Mouse (Mus musculus) neutrophil, adult 5-6 weeks (primary cell): ENCODE measurements around the gene Spaca1. TPM values are rescaled to one million over a fixed set of nuclear protein-coding genes. Genes with fewer than 3 reads are reported as not detected.
"Not testable (repeated sequence)": the region's sequence is repeated elsewhere in the genome, so short reads cannot be mapped to it uniquely, and the experiment has no call there.

Source experiments
- ATAC-seq: fragments of 151-379, 151-347 bp; 2 replicates; pipeline ENCODE4 v1.8.0; 2017; ENCODE audit warnings: mild to moderate bottlenecking, moderate TSS enrichment; ENCODE audit not compliant: insufficient number of reproducible peaks, poor library complexity, low FRiP score, severe bottlenecking; ENCODE audit errors: extremely low read depth
- total RNA-seq: library from RNA; stranded (forward); fragments of 200-1000 nt; gene quantifications from 2 replicates; pipeline ENCODE4 v1.2.3, GENCODE M21; 2017

Spaca1 gene
- total RNA-seq = 0.86 and 1.7 TPM in 2 replicates

DNA sequence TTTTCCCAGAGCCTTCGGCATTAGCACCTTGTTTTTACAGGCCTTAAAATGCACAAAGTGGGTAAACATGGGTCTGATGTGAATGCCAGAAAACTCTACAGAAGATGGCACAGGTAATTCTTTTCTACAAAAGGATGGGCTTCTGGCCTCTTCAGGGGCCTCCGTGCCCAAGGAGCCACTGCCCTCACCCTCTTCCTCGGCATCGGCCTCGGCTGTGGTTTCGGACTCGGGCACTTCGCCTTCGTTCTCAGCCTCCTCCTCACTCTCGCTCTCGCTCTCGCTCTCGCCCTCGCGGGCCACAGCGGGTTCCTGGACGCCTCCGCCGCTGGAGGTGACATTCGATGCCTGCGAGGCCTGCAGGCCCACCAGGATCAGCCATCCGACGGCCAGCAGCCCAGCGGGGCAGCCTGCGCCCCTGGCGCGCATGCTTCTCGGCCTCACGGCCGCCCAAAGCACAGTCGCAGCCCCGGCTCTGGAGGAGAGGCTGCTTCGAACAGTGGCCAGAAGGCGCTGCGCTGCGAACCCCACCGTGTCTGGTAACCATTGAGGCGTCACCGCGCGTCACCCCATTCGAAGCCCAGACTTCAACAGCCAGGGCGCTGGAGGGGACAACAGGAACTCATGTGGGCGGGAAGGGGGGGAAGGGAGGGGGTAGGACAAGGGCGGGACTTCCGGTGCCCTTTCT, at the start of gene Spaca1:
TSS of gene Spaca1 (minus strand) at position 621 of the 685 bp plus-strand sequence.
- ATAC-seq = peak; percentile 39; the same call in 1 of the 2 replicates

GRCm38 (mm10) chr4:34087286-34087685, 37.3 kb upstream of the Spaca1 start:
- ATAC-seq = not testable (repeated sequence)

DNA sequence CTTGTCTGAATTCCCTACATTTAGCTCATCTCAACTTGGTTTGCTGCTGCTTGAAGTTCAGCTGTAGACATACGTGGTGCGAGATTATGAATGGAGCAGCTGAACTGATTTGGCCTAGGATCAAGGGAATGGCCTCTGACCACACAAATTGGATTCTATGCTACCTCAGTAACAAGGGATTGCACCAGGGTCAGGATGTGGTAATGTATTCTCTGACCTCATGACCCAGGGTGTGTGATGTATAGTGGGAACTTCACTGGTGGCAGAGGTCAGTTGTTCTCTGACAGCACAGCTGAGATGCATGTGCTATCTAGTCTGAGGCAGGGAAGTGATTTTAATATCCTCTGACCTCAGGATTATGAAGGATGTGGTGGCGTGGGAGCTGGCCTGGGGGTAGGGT, 31.1 kb upstream of the Spaca1 start:
- ATAC-seq = no peak

- ATAC-seq = no peak
Measured at GRCm38 (mm10) chr4:34069002-34069401, 19.0 kb upstream of the Spaca1 start.

DNA sequence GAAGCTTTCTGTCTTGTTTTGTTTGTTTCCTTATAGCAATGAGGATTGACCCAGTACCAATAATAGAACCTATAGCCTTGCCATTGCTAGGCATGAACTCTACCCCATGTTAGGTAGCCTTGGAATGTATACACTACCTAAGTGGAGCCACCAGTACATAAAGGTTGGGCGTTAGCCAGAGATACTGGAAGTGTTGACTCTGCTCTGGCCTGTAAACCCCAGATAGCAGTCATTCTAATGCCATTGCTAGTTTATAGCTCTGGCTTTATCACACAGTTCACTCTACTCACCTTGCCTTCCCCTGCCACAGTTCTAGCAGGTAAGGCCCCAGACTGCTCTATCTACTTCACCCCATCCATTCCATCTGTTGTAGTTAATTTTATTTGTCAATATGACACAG, 8.3 kb upstream of the Spaca1 start:
- no peak for ATAC-seq

GRCm38 (mm10) chr4:34026771-34027170, 23.2 kb downstream of the Spaca1 start:
- no peak for ATAC-seq

DNA sequence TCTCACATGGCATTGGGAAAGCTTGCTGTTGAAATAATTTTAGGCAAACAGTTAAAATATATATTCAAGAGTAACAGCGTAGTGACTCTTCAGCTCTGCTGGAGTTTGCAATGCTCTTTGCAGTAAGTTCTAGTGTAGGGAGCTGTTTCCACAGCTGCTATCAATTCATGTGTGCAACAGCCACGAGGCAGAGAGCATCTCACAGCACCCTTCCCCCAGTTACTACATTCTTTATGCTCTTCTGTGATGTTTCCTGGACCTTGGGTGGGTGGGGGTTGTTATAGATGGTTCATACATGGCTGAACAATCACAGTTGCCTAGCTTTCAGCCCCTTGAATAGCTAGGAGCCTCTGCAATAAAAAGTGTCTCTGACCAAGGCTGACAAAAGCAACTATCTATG, 28.5 kb downstream of the Spaca1 start:
- ATAC-seq = no peak

- 0 out of 2 replicates have a peak, but pooled peaks have one; percentile 33 for ATAC-seq
Measured at GRCm38 (mm10) chr4:33996382-33996781, 53.6 kb downstream of the Spaca1 start.

DNA sequence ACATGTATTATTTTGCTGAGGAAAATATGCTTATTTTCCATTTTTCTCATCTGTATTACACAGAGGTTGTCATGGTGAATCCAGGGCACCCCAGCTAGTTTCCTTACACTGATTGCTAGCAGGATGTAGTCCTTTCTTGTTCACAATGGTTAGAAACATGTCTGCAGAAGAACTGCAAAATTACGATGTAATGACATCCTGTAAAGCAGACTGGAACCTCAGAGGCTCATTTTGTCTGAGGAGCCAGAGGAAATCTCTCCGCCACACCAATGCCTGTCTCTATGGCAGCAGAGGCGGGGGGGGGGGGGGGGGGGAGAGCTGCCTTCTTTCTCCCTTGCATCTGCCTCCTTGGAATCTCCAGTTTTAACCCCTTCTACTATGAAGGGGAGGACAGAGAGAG, 57.3 kb downstream of the Spaca1 start:
- no peak for ATAC-seq

- peak; percentile 67 for ATAC-seq
Measured at GRCm38 (mm10) chr4:33988466-33989089, 61.4 kb downstream of the Spaca1 start.

Other genes with a start within 250 kb of the Spaca1 start
- 0.12 TPM in 1 of 2 replicates, not detected in the other for gene Cnr1, start 125.6 kb downstream of the Spaca1 start, total RNA-seq